Mouse (Mus musculus) brain, embryonic 14.5 days (tissue): ENCODE data around the gene Psmd7.

Experiments
- CTCF ChIP-seq: fragments of 200-500 bp; IDR thresholded peaks from 2 replicates; pipeline ENCODE4 v1.5.1; 2012; ENCODE audit warnings: inconsistent platforms, mild to moderate bottlenecking, moderate library complexity, borderline replicate concordance; ENCODE audit not compliant: insufficient read depth, insufficient read length; ENCODE audit errors: extremely low read depth
- POLR2A ChIP-seq: fragments of 200-500 bp; IDR thresholded peaks from 2 replicates; pipeline ENCODE4 v1.6.1; 2012; ENCODE audit warnings: mild to moderate bottlenecking, inconsistent platforms, borderline replicate concordance; ENCODE audit not compliant: poor library complexity, insufficient read depth, insufficient read length, severe bottlenecking; ENCODE audit errors: extremely low read depth

GRCm38 (mm10) chr8:107544651-107545174 lies 43.6 kb downstream of the Psmd7 start:
- TF ChIP-seq CTCF: no peak
- TF ChIP-seq POLR2A: no peak
